Mouse (Mus musculus) adrenal gland, adult (tissue): ENCODE data around the gene Vps41.
A peak's percentile ranks its signal among the peaks of the same experiment; 100 is the strongest.

ENCODE experiments used
- DNase-seq, 2 experiments: peaks; one replicate each; pipeline ENCODE4 v3.0.0; 2022 to 2023; ENCODE audit warnings: low spot score in 1 of 2; ENCODE audit not compliant: inconsistent age in 2 of 2

The Vps41 gene

DNA sequence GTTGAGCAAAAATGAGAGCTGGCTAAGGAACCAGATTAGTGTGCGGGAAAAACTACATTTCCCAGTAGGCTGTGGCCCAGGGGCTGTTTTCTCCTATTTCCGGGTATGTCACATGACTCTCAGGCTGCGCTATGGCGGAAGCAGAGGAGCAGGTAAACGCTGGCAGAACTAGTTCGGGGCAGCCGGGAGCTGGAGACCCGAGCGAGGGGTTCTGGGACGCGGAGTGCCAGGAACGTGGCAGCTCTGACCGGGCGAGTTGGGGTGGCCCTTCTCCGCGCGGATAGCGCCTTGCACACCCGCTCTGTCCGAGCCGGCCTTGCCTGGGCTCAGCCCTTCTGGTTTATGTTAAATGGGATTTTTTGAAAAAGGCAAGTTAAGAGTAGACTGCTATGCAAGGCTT lies at the start of gene Vps41:
Vps41 (plus strand) TSS at position 102 of the 400 bp plus-strand sequence.
- DNase-seq, result peak; percentile 80 to 94

DNA sequence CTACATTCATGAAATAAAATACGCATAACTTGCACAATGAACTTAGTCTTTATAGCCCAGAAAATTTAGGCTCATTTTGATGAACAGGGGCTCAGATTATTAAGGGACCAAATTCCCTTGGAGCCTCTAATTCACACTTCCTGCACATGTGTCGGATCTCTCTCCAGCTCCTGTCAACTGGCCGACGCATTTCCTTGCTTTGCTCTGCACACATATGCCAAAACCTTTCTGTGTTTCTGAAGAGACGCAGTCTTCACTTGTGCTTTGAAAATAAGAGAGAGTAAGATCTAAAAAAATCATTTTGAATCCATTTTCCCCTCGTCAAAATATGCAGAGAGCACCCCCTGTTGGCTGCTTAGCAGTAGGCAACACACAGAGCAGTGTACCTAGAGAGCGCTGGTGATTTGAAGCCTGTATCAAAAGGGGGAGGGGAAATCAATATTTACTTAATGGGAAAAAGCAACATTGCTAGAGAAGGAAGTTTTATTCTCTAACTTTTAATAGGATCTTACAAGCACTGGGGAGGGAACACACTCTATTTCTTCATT lies 18.5 kb upstream of the Vps41 start:
- DNase-seq, result peak in 1 of 2 experiments; percentile 54

DNA sequence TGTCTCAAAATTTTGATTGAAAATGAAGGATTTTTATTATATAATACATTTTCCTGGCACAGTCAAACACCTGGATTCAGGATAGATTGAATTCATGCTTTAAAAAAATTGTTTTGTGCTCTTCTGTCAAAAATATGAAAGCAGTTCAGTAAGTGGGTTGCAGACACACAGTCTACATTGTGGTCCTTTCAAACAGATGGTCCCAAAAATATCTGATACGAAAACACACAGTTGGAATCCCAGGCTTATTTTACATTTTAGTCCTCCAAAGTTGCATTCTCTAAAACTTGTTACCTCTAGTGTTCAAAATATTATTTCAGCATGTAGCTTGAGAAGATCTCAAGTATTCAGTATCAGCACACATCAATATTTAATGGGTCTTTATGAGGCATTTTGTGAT lies 5.4 kb upstream of the Vps41 start:
- DNase-seq, result no peak

DNA sequence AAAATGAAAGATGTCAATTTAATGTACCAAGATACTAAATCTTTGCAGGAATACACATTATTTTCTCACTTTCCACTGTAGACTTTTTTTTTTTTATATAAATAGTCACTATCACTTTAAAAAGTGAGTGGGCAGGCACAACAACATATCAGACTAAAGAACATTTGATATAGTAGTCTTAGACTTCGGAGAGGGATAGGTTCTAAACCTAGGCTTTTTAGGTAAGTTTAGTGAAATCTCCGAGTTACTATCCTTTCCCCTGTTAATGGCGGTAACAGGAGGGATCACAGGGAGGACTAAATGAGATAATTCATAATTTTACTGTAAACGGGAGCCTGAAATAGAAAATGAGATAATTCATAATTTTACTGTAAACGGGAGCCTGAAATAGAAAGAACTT lies 379 bp upstream of the Vps41 start:
- no peak for DNase-seq

DNA sequence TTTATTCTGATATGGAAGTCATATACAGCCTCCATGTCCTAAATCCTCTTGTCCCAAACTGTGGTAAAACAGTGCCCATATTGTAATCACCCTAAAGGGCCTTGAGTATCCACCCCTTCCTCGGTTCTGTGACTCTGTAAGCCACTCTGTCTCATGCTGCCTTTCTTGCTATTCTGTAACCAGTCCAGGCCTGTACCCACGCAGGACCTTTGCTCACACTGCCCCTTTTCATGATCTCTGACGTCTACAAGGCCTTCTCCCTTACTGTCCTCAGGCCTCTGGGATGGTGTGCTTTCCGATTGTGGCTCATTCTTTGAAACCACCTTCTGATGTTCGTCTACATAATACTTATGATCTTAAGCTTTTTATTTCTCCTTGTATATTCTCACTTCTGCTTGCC lies 1.4 kb downstream of the Vps41 start:
- DNase-seq, result no peak

DNA sequence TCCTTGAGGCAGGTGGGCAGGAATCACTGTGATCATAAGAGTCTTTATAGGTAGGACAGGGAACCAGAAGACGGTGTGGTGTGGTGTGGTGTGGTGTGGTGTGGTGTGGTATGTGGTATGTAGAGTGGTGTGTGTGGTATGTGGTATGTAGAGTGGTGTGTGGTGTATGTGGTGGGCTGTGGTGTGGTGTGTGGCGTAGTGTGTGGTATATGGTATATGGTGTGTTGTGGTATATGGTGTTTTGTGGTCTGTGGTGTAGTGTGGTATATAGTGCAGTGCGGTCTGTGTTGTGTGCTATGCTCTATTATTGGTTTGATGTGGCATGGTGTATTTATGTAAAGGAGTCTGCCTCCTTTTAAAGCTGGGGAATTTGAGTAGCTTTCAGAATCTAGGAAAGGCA lies 13.6 kb downstream of the Vps41 start:
- no peak for DNase-seq

DNA sequence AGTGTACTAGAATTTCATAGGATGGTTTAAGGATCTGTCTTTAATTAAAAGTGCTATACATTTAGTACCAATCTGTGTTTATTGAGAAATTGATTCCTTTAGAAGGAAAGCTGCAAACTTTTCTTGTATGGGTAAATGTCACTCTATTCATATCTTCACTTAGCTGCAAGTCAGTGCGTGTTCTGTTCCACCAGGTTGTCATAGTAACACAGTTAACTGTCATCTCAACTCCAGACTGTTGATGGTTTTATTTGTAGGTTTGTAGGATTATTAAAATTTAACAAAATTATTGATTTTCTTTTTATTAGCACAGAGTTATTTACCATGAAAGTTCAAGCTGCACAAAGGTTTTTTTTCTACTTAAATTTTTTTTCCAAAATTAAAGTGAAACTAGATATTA lies 19.5 kb downstream of the Vps41 start:
- no peak for DNase-seq

DNA sequence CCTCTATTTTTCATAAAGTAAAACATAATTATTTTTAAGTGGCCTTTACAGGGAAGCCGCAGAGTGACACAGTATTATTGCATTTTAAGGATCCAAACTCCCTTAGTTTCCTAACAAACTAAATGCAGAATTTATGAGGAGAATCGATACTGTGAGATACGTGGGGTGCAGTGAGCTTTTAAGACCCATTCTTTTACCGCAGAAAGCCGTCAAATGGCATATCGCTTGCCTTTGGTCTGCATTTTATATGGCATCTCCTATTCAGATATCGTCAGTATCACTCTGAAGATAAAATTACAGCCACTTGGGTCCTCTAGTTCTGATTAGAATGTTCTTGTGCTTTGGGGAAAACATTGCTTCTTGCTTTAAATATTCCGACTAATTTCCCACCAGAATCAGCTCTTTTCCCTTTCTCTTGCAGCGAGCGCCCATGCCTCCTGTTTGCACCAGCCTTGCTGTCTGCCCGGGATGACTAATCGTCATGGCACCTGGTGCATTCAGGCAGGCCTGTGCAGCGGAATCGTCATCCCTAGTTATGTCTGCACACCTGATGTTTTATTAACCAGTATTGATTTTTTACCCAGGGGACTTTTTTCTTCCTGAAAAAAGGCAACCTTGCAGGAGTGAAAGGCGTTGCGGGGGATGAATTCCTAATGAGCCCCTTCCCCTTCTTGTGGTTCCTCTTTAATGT lies 26.6 kb downstream of the Vps41 start:
- no peak for DNase-seq

DNA sequence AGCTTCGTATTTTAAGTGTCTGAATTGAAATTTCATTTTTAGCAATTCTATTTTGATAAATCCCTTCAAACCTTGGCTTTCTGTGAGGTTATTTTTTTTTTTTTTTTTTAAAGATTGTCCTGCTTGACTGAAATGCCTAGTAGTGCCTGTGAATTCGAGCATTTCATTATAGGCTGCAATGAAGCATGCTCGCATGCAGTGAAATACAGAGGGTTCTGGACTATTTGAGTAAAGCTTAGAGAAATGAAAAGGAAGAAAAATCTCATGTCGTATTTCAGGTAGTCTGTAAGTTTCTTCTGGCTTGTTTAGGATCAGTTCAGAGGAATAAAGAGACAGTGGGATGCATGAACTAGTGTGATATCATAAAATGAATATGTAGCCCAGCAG lies 27.2 kb downstream of the Vps41 start:
- DNase-seq, result no peak

DNA sequence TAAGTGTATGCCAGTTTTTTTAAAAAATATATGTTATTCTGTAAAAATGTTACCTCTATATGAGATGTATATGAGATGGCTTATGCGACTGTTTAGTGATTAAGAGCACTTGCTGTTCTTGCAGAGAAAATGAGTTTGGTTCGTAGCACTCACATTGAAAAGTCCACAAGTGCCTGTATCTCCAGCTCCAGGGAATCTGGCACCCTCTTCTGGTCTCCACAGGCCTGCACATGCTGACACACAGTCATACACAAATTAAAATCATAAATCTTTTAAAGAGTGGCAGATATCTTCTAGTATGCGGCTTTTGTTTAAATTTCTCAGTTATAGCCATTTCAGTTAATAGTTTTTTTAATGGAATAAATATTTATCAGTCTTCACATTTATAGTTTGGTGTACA lies 40.9 kb downstream of the Vps41 start:
- DNase-seq, result no peak

DNA sequence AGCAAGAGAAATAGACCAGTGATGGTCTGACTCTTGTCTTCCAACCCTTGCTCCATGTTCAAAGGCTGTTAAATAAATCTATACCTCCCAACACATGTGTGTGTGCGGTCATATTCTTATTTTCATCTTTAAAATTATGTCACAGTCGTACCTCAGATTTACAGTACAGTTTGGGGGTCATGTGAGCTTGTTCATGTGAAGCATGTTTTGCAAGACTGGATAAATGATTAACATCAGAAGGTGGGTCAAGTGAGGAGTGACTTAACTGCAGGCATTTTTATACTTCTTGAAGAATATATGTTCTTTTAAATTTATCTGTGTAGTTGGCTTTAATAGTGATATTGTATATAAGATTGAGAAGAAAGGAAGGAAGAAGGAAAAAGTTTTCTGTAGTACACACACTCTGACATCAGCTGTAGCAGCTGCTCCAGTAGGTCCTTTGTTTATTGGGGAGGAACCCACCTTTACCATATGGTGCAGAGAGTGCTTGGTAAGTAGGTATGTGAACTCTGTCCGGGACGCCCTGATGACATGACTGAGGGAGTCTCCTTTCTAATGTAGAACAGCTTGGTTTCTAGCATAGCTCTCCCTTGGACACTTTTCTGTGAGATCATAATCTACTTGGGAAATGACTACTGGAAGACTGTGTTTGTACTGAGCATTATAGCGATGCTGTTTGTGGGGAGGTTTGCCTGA lies 42.4 kb downstream of the Vps41 start:
- DNase-seq, result no peak

DNA sequence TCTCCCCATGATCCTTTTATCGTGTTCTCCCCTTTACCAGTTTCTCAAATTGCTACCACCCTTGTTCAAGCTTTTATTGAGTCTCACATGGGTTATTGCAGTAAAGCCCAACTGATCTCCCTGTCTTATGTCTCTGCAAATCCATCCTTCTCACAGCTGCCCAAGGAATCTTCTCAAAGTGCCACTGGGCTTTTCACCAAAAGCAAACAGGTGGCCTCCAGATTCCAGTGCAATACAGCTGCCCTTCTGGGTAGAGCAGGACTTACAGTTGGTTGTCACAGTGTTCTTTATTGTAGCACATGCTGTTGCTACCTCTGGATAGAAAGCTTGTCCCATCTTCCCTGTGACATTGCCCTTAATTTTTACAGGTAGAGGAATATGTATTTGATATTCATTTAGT lies 44.4 kb downstream of the Vps41 start:
- no peak for DNase-seq

DNA sequence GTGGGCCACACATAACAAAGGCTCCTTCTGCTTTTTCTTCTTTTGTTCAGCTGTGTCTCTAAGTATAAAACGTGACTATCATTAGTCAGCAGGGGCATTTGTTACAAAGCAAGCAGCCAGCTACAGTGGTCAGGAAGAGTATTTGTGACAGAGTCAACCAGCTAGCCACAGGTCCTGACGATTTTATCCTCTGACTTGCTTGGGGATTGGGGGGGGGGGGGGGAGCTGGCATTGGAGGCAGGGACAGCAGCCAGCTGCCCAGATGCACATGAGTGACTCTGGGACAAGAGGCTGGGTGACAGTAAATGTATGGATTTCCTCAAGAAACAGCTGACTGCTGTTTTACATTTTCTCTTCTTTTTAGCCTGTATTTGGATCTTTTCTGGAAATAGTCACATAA lies 50.8 kb downstream of the Vps41 start:
- no peak for DNase-seq

DNA sequence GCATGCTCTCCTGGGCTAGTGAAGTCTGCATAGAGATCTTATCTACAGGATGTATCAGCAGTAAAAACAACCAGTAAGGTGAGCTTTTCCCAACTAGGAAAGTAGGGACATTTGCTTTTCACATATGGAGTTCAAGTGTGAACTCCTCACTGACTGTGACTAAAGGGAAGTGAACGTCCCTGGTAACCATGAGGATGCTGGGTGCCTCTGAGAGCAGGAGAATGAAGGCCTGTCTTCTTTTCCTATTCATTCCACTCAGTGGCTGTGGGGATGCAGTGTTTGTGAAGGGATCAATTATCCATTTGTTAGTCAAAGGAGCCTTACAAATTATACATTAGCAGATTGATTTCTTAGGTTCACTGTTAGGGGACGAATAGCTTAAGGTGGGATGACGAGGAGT lies 51.4 kb downstream of the Vps41 start:
- no peak for DNase-seq

DNA sequence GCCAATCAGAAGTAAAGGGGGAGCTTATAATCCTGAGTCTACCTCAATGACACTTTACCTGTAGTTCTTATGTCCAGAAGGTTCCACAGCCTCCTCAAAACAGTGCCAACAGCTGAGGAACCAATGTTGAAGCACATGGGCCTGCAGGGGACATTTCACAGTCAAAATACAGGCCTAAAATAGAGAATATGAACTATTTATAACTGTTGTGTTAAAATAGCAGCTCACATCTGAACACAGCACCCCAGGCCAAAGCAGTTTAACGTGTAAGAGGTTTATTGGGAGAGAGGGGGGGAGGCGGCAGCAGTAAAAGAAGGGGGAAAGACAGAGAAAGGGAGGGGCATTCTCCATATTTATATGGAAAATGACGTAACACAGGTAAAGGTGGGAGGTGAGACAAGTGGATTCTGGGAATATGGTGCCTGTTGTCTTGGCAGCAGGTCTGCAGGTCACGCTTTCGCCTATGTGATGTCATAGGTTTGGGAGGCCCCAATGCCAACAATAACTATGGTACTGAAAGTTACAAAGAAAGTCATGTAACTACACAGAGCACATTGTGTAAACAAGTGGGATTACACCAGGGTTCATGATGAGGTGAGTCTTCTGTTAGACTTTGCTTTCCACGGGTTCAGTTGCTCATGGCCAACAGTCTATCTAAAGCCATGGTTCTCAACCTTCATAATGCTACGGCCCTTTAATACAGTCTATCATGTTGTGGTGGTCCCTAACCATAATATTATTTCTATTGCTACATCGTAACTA lies 56.5 kb downstream of the Vps41 start:
- no peak for DNase-seq

DNA sequence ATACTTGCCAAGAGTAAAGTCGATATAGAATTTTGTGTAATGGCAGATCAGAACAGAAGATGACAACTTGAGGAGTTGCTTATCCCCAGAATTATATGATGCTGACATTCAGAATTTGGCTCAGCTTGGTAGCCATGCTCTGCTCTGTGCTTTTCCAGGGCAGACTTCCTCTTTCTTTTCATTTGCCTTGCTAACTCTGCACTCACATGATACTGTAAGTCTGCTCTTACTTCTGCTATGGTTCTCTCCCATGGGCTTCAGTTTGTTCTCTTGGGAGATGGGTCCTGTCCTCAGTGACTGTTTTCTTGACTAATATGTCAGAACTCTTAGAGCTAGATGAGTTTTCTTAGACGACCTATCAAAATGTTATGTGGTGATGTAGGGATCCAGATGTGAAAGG lies 64.2 kb downstream of the Vps41 start:
- no peak for DNase-seq

DNA sequence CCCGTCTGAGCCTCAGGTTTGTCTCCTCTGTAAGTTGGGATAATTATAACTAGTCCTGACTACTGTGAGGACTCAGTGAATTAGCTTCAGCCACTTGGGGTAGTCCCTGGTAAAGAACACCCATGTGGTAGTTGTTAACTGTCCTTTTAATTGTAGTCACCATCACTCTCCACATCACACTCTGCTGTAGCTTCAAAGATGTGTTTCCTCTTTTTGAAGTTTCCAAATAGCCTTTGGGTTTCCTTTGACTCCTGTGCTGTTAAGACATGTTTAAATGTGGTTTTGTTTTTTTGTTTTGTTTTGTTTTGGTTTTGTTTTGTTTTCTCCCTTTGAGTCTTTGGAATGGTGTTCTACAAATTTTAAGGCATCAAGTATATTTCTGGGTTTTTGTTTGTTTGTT lies 68.6 kb downstream of the Vps41 start:
- no peak for DNase-seq

DNA sequence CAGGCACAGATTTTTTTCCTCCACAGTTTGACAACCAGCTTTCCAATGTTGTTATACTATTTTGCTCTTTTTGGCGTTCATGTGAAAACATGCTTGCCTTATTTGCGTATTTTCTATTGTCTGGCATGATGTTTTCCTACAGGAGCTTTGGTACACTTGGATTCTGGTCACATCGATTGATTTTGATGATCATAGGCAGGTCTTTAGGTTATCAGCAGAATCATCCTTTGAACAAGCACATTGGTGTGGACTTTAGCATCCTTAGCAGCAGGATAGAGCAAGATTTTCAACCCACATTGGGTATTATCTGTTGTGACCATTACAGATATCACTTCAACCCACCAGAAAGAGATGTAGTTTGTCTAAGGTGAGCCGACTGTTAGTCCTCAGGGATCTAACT lies 71.0 kb downstream of the Vps41 start:
- no peak for DNase-seq

DNA sequence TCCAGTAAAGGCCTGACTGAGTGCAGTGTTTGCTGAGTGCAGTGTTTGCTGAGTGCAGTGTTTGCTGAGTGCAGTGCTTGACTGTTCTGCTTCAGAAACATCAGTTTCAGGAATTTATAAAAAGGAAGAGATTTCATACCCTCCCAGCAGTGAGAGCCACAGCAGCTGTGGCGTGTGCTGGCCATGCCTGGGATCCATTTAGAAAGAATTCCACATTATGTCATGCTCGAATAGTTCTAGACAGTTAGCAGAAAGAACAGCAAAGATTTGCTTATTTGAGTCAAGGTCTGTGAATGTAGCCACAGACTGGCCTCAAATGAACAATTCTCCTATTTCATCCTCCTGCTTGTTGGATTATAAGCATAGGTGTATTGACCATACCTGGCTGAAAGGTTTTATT lies 71.6 kb downstream of the Vps41 start:
- DNase-seq, result no peak

DNA sequence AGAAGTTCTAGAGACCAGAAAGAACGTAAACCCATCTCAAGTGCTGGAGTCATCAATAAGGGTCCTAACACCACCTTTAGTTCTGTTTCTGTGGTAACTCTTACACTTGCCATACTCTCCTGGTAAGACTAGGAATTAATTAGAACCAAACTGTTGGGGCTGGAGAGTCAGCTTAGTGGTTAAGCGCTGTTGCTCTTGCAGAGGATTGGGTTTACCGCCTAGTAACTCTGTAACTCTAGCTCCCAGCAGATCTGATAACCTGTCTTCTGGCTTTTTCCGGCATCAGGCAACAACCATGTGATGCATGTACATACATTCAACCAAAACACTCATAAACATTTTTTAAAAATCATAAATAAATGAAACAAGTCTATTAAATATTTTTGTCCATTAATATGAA lies 72.6 kb downstream of the Vps41 start:
- DNase-seq, result no peak

DNA sequence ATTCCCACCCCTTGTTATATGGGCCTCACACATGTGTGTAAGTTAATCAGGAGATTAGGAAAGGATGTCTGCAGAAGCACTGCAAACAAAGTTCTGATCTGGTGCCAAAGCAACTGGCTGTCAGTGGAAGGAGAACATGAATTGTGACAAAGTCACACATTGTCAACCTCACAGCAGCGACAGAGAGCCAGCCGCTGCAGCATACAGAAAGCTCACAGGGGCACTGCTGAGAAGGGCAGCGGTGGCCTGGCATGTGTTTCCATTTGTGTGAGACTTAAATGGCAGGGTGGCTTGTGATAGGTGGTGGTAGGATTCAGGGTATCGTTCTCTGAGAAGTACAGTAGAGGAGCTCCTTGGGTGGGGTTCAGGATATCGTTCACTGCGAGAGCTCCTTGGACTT lies 73.0 kb downstream of the Vps41 start:
- DNase-seq, result no peak

DNA sequence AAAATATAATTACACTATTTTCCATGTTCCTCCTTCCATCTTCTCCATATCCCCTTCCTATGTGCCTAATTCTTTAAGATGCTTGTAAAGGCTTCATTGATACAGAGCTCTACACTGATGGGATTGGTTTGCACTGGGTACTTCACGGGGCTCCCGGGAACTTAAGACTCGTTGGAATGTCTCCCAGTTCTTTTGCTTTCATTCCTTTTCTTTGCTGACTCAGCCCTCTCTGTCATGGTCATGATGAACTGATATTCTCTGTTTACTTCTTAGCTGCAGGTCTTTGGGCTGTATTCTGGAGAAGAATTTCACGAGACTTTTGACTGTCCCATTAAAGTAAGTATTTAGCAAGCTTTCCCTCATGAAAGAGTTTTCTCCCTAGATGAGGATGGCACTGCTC lies 74.2 kb downstream of the Vps41 start:
- peak in 1 of 2 experiments; percentile 62 for DNase-seq
